Mouse (Mus musculus): ENCODE results near the gene Mrpl10. TPM values are rescaled to one million over a fixed set of nuclear protein-coding genes. Genes with fewer than 3 reads are reported as not detected.

Mrpl10 gene
- polyA plus RNA-seq, 1 experiment from 2014 or later = 88.3 TPM

DNA sequence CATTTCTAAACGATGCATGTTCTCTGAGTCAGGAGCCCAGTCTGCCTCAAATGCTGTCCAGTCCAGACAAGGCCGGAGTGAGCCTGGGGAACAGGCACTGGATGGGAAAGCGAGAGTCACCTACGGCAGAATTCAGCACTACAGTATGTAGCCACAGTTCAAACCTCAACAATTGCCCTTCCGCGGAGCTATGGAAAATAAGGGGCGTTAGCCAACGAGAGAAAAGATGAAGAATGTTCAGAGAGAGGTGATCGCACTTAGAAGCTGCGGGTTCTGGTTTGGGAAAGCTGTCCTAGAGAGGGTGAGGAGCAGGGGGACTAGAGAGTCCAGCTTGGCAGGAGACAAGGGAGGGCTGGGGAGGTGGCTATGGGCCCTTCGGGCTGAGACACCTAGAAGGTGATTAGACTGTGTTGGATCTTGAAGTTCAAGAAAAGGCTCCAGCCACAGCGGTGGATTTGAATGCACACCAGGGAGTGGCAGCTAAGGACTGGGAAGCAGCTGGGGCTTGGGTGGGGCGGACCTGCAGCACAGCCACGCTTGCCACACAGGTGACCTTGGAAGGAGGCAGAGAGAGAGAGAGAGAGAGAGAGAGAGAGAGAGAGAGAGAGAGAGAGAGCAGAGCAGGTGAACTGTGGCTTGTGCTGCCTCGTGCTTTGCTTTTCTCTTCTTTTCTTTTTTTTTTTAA lies 43.6 kb downstream of the Mrpl10 start:
- H3K4me1 ChIP-seq = peaks cover 12% of the 10 kb centered on the region
- H3K27me3 ChIP-seq (ENCODE audit: poor library complexity, severe bottlenecking) = peaks cover 17% of the 10 kb centered on the region
- no peak overlapping the region for H3K4me3 ChIP-seq
- H3K9me3 ChIP-seq = peaks cover 18% of the 10 kb centered on the region; the same call in 1 of the 2 replicates
- no peaks in the 10 kb centered on the region for H3K36me3 ChIP-seq (replicated peaks)
- no peak for DNase-seq (ENCODE audit: extremely low spot score, low spot score)
- 91% methylated on average over 15 of the region's 15 CpGs for WGBS
- H3K27ac ChIP-seq = no peak overlapping the region

DNA sequence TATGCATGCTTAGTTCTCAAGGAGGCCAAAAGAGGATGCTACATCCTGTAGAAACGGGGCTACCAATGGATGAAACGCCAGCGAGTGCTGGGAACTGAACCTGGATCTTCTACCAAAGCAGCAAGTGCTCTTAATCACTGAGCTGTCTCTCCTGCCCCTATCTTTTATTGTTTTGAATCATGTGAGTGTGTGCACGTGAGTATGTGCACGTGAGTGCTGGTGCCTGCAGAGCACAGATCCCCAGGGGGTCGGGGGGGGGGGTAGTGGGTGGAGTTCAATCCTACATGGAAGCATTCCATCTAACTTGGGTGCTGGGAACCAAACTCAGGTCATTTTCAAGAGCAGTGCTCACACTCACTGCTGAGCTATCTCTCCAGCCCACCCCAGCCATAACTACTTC lies 45.0 kb downstream of the Mrpl10 start:
- no peak for DNase-seq (ENCODE audit: extremely low spot score, low spot score)
- H3K27ac ChIP-seq = no peak overlapping the region
- peaks cover 17% of the 10 kb centered on the region for H3K27me3 ChIP-seq (ENCODE audit: poor library complexity, severe bottlenecking)
- H3K9me3 ChIP-seq = peaks cover 18% of the 10 kb centered on the region; the same call in 1 of the 2 replicates
- H3K4me3 ChIP-seq = no peak overlapping the region
- WGBS = 75% methylated on average over 6 of the region's 6 CpGs
- no peaks in the 10 kb centered on the region for H3K36me3 ChIP-seq (replicated peaks)
- peaks cover 8% of the 10 kb centered on the region for H3K4me1 ChIP-seq

DNA sequence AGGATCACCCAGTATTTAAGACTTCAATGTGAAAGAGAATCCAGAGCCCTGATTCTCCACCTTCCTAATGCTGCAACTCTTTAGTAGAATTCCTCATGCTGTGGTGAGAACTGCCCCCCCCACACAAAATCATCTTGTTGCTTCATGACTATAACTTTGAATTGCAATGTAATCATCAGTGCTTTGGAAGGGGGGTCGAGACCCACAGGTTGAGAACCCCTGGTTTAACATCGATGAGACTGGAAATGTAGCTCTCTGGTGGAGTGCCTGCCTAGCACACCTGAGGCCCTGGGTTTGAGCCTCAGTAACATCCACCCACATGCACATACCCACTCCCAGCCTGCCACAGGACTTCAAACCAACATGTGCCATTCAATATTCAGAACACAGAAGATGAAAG lies 53.2 kb downstream of the Mrpl10 start:
- WGBS = 73% methylated on average over 2 of the region's 2 CpGs
- Histone ChIP-seq H3K4me1 (peaks cover 7% of the 10 kb centered on the region), H3K27me3 (ENCODE audit: poor library complexity, severe bottlenecking) (peaks cover 37% of the 10 kb centered on the region), H3K9me3 (0 out of 2 replicates have a peak, but pooled peaks cover under 1% of the 10 kb centered on the region), H3K27ac (no peak overlapping the region), H3K36me3 (replicated peaks) (no peaks in the 10 kb centered on the region), H3K4me3 (no peak overlapping the region)
- no peak for DNase-seq (ENCODE audit: extremely low spot score, low spot score)

DNA sequence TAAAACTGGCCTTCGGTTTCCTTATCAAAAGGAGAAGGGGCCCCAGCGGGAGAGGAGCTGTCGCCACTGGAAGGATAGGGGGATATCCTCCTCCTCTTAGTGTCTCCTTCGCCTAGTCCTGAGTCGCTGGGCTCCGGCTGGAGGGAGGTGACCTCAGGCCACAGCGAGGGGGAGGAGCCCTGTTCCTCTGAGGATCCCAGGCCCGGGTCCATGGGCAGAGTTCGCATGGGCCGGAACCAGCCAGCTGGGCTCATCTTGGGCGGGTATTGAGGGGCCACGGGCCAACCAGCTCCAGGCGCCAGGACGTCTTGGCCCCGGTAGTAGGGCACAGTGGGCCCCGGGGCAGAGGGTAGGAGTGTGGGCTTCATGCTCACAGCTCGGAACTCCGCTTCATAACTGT lies 57.4 kb downstream of the Mrpl10 start:
- Histone ChIP-seq H3K36me3 (replicated peaks) (no peaks in the 10 kb centered on the region), H3K4me1 (peaks cover 7% of the 10 kb centered on the region), H3K4me3 (no peak overlapping the region; the same call in 1 of the 2 replicates), H3K9me3 (no peaks in the 10 kb centered on the region), H3K27ac (no peak overlapping the region), H3K27me3 (ENCODE audit: poor library complexity, severe bottlenecking) (peaks cover 56% of the 10 kb centered on the region)
- 24% methylated on average over 18 of the region's 18 CpGs for WGBS
- no peak for DNase-seq (ENCODE audit: extremely low spot score, low spot score)

Small RNAs within 50 kb of the gene (microRNA-seq; reads per million reads assigned to microRNA genes)
- gene Mir8103 = 3.0 reads per million, percentile 2 among the genes with 10 or more reads in this experiment

Other genes starting within 250 kb of the Mrpl10 start
- gene Nfe2l1, start 211.6 kb upstream of the Mrpl10 start, polyA plus RNA-seq (2016; fragmentation: Nextera tagmentation; extraction: Ambion mirVana) = 64.7 and 66.0 TPM in 2 replicates
- gene Copz2, start 191.7 kb upstream of the Mrpl10 start, polyA plus RNA-seq (2016; fragmentation: Nextera tagmentation; extraction: Ambion mirVana) = 25.1 and 25.6 TPM in 2 replicates
- 107 and 111 TPM in 2 replicates for gene Cdk5rap3, start 125.1 kb upstream of the Mrpl10 start, polyA plus RNA-seq (2016; fragmentation: Nextera tagmentation; extraction: Ambion mirVana)
- gene Prr15l, start 113.5 kb upstream of the Mrpl10 start, polyA plus RNA-seq (2016; fragmentation: Nextera tagmentation; extraction: Ambion mirVana) = 0.36 and 0.40 TPM in 2 replicates
- gene Pnpo, start 97.6 kb upstream of the Mrpl10 start, polyA plus RNA-seq (2016; fragmentation: Nextera tagmentation; extraction: Ambion mirVana) = 36.8 and 40.7 TPM in 2 replicates
- 29.7 and 30.9 TPM in 2 replicates for gene Sp2, start 58.6 kb upstream of the Mrpl10 start, polyA plus RNA-seq (2016; fragmentation: Nextera tagmentation; extraction: Ambion mirVana)
- gene Sp6, start 28.2 kb upstream of the Mrpl10 start, polyA plus RNA-seq (2016; fragmentation: Nextera tagmentation; extraction: Ambion mirVana) = 1.8 and 2.1 TPM in 2 replicates
- 44.1 and 44.6 TPM in 2 replicates for gene Scrn2, start 11.6 kb upstream of the Mrpl10 start, polyA plus RNA-seq (2016; fragmentation: Nextera tagmentation; extraction: Ambion mirVana)
- gene Lrrc46, start 153 bp upstream of the Mrpl10 start, polyA plus RNA-seq (2016; fragmentation: Nextera tagmentation; extraction: Ambion mirVana) = 2.6 and 2.7 TPM in 2 replicates
- gene Osbpl7, start 9.1 kb downstream of the Mrpl10 start, polyA plus RNA-seq (2016; fragmentation: Nextera tagmentation; extraction: Ambion mirVana) = 8.4 and 8.9 TPM in 2 replicates
- gene Tbx21, start 73.8 kb downstream of the Mrpl10 start, polyA plus RNA-seq (2016; fragmentation: Nextera tagmentation; extraction: Ambion mirVana) = 0.23 and 0.37 TPM in 2 replicates
- 3.9 and 4.0 TPM in 2 replicates for gene Tbkbp1, start 109.9 kb downstream of the Mrpl10 start, polyA plus RNA-seq (2016; fragmentation: Nextera tagmentation; extraction: Ambion mirVana)
- gene Kpnb1, start 146.3 kb downstream of the Mrpl10 start, polyA plus RNA-seq (2016; fragmentation: Nextera tagmentation; extraction: Ambion mirVana) = 98.3 and 99.9 TPM in 2 replicates
- gene Npepps, start 239.1 kb downstream of the Mrpl10 start, polyA plus RNA-seq (2016; fragmentation: Nextera tagmentation; extraction: Ambion mirVana) = 96.2 and 101 TPM in 2 replicates

Measured in forebrain, embryonic 10.5 days (tissue).